Mouse (Mus musculus) MEL (cell line): ENCODE measurements around the gene Map2k5.

Experiments
- CTCF ChIP-seq, 3 experiments: IDR thresholded peaks in 2 of 3; conservative IDR thresholded peaks in 1 of 3; 2 replicates each; pipeline ENCODE4 v1.5.1; 2011 to 2012; ENCODE audit warnings: low read length in 3 of 3, low read depth in 2 of 3, mild to moderate bottlenecking in 2 of 3, improper control_type of control experiment in 1 of 3, inconsistent platforms in 1 of 3, mixed read lengths in 1 of 3, moderate library complexity in 1 of 3; ENCODE audit not compliant: control insufficient read depth in 1 of 3, insufficient read depth in 1 of 3, poor library complexity in 1 of 3, severe bottlenecking in 1 of 3
- ELF1 ChIP-seq: IDR thresholded peaks from 2 replicates; pipeline ENCODE4 v1.6.1; 2014; ENCODE audit warnings: low read depth, mild to moderate bottlenecking, inconsistent platforms, low read length, improper control_type of control experiment, moderate library complexity
- MAFK ChIP-seq: IDR thresholded peaks from 2 replicates; pipeline ENCODE4 v1.6.1; 2011; ENCODE audit warnings: low read depth, mild to moderate bottlenecking, low read length, improper control_type of control experiment, borderline replicate concordance
- POLR2AphosphoS2 ChIP-seq: IDR thresholded peaks from 2 replicates; pipeline ENCODE4 v1.6.1; 2011; ENCODE audit warnings: low read length, improper control_type of control experiment

DNA sequence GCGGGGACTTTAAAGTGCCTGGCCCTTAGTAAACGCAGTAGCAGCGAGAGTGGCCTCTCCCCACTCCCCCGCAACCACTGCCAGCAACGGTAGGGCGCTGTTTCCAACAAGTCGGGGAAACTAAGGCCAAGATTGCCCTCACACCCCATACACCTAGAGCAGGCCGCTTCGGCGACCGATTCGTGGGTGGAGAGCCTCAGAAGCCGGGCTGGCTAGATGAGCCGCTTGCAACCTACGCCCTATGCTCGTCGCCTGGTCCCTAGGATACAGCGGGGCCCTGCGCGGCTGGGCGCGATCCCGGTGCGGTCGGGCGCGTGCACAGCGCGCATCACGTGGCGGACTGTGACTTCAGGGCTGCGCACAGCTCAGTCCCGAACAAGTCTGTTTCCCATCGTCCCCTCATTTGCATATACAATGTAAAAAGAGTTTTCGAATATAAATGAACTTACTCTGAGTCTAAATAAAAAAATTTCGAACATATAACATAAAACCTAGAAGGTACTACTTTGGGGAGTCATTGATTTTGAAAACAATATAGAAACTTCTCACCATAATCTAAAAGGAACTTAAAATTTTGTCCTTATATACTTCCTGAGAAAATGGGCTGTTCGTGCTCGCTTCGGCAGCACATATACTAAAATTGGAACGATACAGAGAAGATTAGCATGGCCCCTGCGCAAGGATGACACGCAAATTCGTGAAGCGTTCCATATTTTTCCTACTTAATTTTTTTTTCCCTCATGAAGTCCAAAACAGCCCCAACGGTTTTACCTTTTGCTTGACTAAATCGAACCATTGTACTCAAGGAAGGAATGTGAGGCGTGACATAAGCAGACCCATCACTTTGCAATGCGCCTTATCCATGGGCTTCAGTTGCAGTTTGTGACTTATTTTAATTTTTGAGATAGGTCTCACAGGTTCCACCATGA lies 244.8 kb downstream of the Map2k5 start:
- TF ChIP-seq MAFK (peak; percentile 96), POLR2AphosphoS2 (no peak; the same call in 1 of the 2 replicates), ELF1 (no peak), CTCF (IDR thresholded peaks at IDR 0.05 in 2 of 3, conservative IDR thresholded peaks at IDR 0.05 in 1 of 3; ENCODE audit: control insufficient read depth in 1 of 3, insufficient read depth in 1 of 3, low read depth in 2 of 3, low read length in 3 of 3, poor library complexity in 1 of 3, severe bottlenecking in 1 of 3) (no peak)
